Mouse (Mus musculus) megakaryocyte progenitor cell, adult 5-6 weeks (primary cell): ENCODE measurements around the gene Sec16a. TPM values are rescaled to one million over a fixed set of nuclear protein-coding genes. Genes with fewer than 3 reads are reported as not detected.

Experiments used
- ATAC-seq: replicated peaks from 2 replicates; pipeline ENCODE4 v1.8.0; 2016; ENCODE audit warnings: mild to moderate bottlenecking, moderate TSS enrichment, inconsistent platforms; ENCODE audit not compliant: poor library complexity
- total RNA-seq, 2 experiments: library from RNA; stranded (forward) in 1 of 2; stranded (reverse) in 1 of 2; fragments of 157-497, 149-512 nt in 1 of 2; fragments of 200-1000 nt in 1 of 2; gene quantifications; 2 replicates each; pipeline versions ENCODE4 v1.2.3 to v1.2.4; 2015 to 2017

Sec16a gene
- total RNA-seq, 2 experiments from 2014 or later: 23.9 to 48.3 TPM

- no peak for ATAC-seq
Measured at GRCm38 (mm10) chr2:26441688-26442087, 3.3 kb downstream of the Sec16a start.

GRCm38 (mm10) chr2:26441261-26441660 is 3.8 kb downstream of the Sec16a start:
- ATAC-seq: no peak

GRCm38 (mm10) chr2:26439671-26440070 is 5.3 kb downstream of the Sec16a start:
- no peak for ATAC-seq

GRCm38 (mm10) chr2:26438373-26438772 is 6.6 kb downstream of the Sec16a start:
- ATAC-seq: no peak

GRCm38 (mm10) chr2:26437221-26437620 is 7.8 kb downstream of the Sec16a start:
- no peak for ATAC-seq

- ATAC-seq: no peak
Measured at GRCm38 (mm10) chr2:26434791-26435572, 10.0 kb downstream of the Sec16a start.

GRCm38 (mm10) chr2:26429851-26430250 is 15.2 kb downstream of the Sec16a start:
- ATAC-seq: no peak

GRCm38 (mm10) chr2:26424541-26424940 is 20.5 kb downstream of the Sec16a start:
- ATAC-seq: no peak

GRCm38 (mm10) chr2:26423086-26423485 is 21.9 kb downstream of the Sec16a start:
- ATAC-seq: no peak

GRCm38 (mm10) chr2:26421969-26422368 is 23.0 kb downstream of the Sec16a start:
- ATAC-seq: no peak

- ATAC-seq: no peak
Measured at GRCm38 (mm10) chr2:26418120-26418519, 26.9 kb downstream of the Sec16a start.

- ATAC-seq: no peak
Measured at GRCm38 (mm10) chr2:26417066-26417465, 27.9 kb downstream of the Sec16a start.

GRCm38 (mm10) chr2:26410931-26411411 is 34.0 kb downstream of the Sec16a start:
- no peak for ATAC-seq

GRCm38 (mm10) chr2:26410091-26410490 is 34.9 kb downstream of the Sec16a start:
- ATAC-seq: no peak

- ATAC-seq: no peak
Measured at GRCm38 (mm10) chr2:26409362-26409761, 35.7 kb downstream of the Sec16a start.

GRCm38 (mm10) chr2:26408515-26409356 is 36.3 kb downstream of the Sec16a start, which contains the start of gene Inpp5e:
TSS of gene Inpp5e (minus strand) at chr2:26409203.
- ATAC-seq: peak; percentile 98

GRCm38 (mm10) chr2:26403306-26403705 is 41.7 kb downstream of the Sec16a start:
- no peak for ATAC-seq

GRCm38 (mm10) chr2:26402265-26402664 is 42.8 kb downstream of the Sec16a start:
- ATAC-seq: no peak

- no peak for ATAC-seq
Measured at GRCm38 (mm10) chr2:26401023-26401422, 44.0 kb downstream of the Sec16a start.

- ATAC-seq: no peak
Measured at GRCm38 (mm10) chr2:26400296-26400695, 44.7 kb downstream of the Sec16a start.

GRCm38 (mm10) chr2:26399647-26400046 is 45.4 kb downstream of the Sec16a start:
- no peak for ATAC-seq

- ATAC-seq: no peak
Measured at GRCm38 (mm10) chr2:26398978-26399377, 46.0 kb downstream of the Sec16a start.
